Mouse (Mus musculus): ENCODE results near the gene Gm17359. TPM values are rescaled to one million over a fixed set of nuclear protein-coding genes. Genes with fewer than 3 reads are reported as not detected.

The Gm17359 gene
- total RNA-seq, 2 experiments from 2014 or later = not detected

- no peak for DNase-seq
These were observed 12.8 kb downstream of the Gm17359 start for GRCm38 (mm10) chr3:79349311-79349710.

- DNase-seq = no peak
These were observed 22.3 kb downstream of the Gm17359 start for GRCm38 (mm10) chr3:79358721-79359120.

- DNase-seq = no peak
These were observed 24.0 kb downstream of the Gm17359 start for GRCm38 (mm10) chr3:79360317-79361101.

GRCm38 (mm10) chr3:79366098-79366497 lies 29.6 kb downstream of the Gm17359 start:
- no peak for DNase-seq

- no peak for DNase-seq
These were observed 31.8 kb downstream of the Gm17359 start for GRCm38 (mm10) chr3:79368306-79368705.

GRCm38 (mm10) chr3:79370385-79370929 lies 34.0 kb downstream of the Gm17359 start:
- DNase-seq = no peak

- DNase-seq = no peak
These were observed 35.2 kb downstream of the Gm17359 start for GRCm38 (mm10) chr3:79371506-79372195.

GRCm38 (mm10) chr3:79373930-79374329 lies 37.5 kb downstream of the Gm17359 start:
- DNase-seq = no peak

GRCm38 (mm10) chr3:79378086-79378485 lies 41.6 kb downstream of the Gm17359 start:
- no peak for DNase-seq

- DNase-seq = no peak
These were observed 42.9 kb downstream of the Gm17359 start for GRCm38 (mm10) chr3:79379255-79379836.

- DNase-seq = no peak
These were observed 43.6 kb downstream of the Gm17359 start for GRCm38 (mm10) chr3:79379873-79380595.

- DNase-seq = no peak
These were observed 44.9 kb downstream of the Gm17359 start for GRCm38 (mm10) chr3:79381398-79381797.

- DNase-seq = no peak
These were observed 49.1 kb downstream of the Gm17359 start for GRCm38 (mm10) chr3:79385434-79386029.

GRCm38 (mm10) chr3:79389081-79389480 lies 52.6 kb downstream of the Gm17359 start:
- DNase-seq = no peak

- no peak for DNase-seq
These were observed 64.1 kb downstream of the Gm17359 start for GRCm38 (mm10) chr3:79400552-79400951.

- no peak for DNase-seq
These were observed 65.6 kb downstream of the Gm17359 start for GRCm38 (mm10) chr3:79402056-79402455.

GRCm38 (mm10) chr3:79408546-79408945 lies 72.1 kb downstream of the Gm17359 start:
- DNase-seq = no peak

- no peak for DNase-seq
These were observed 73.6 kb downstream of the Gm17359 start for GRCm38 (mm10) chr3:79409927-79410628.

- no peak for DNase-seq
These were observed 74.2 kb downstream of the Gm17359 start for GRCm38 (mm10) chr3:79410629-79410995.

GRCm38 (mm10) chr3:79411666-79412065 lies 75.2 kb downstream of the Gm17359 start:
- no peak for DNase-seq

- no peak for DNase-seq
These were observed 77.0 kb downstream of the Gm17359 start for GRCm38 (mm10) chr3:79413492-79413891.
